Mouse (Mus musculus): ENCODE measurements around the gene Mcpt4. TPM values are rescaled to one million over a fixed set of nuclear protein-coding genes. Genes with fewer than 3 reads are reported as not detected.
"Not testable (repeated sequence)": the region's sequence is repeated elsewhere in the genome, so short reads cannot be mapped to it uniquely, and the experiment has no call there.

Mcpt4 gene
- total RNA-seq (2021), result 1 to 10 TPM; 1.2 to 1.9 TPM

DNA sequence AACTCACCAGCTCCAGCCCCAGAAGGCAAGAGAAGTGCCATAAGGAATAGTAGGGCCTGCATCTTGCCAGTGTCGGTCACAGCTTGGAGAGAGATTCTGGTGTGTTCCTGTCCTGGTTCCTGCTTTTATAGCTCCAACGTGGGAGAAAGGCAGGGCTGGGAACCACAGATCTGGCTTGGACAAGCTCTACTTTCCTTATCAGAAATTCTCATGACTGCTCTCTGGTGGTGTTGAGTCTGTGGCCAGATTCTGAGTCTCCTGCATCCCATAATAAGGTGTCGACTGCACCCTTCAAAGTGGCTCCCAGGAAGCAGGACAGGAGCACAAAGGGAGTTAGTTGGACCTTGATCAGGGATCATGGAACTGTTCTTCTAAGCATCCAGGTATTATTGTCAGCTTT lies at the start of gene Mcpt4:
Gene Mcpt4, minus strand, starts transcription at position 101 of the 400 bp plus-strand sequence.
- DNase-seq; intact Hi-C loops (cut with DNase I): not testable (repeated sequence)

DNA sequence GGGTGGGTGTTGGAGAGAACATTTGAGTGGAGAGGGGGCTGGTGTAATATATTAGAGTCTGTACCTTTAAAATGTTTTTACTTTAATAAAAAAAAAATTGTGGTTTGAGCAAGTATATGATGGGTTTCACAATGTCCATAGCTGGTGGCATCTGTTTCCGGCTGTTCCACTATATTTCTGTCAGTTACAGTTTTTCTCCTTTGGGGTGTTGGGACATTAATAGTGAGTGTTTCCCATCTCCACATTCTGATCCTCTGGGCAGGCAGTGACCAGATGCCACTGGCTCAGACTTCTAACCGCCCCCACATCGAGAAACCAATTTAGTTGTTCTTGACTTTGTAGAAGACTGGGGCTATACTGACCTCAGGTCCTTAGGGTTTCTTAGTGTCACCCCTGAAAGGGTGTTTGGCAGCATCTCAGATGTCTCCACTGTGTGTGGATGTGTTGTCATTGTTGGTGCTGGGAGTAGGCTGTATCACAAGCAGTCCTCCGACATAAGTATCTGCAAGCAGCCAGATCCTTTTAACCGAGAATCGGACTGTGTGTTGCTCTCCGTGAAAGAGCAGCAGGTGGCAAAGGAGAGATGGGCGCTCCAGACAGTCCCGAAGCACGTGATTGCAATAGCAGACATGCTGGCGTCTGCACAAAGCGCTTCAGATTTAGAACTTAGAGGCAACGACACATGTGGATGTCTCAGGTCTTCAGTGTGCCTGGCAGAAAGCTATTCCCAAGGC lies 43.5 kb upstream of the Mcpt4 start:
- no peak for DNase-seq
- intact Hi-C loops (cut with DNase I), result no loop called here

DNA sequence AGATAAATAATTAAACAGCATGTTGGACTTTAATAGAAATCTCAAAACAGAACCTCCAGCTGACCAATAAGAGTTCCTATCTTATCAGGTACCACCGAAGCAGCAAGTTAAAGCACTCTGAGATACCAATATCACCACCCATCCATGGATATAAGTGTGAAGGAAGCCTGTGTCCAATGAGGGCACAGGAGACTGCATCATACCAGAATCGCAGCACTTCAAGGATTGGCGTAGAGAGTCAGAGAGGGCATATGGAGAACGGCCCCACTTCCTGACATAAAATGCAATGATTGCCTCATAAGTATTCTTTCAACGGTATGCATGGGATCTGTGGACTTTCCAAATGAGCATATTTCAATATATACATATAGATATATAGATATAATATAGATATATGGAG lies 42.9 kb upstream of the Mcpt4 start:
- intact Hi-C loops (cut with DNase I), result no loop called here

DNA sequence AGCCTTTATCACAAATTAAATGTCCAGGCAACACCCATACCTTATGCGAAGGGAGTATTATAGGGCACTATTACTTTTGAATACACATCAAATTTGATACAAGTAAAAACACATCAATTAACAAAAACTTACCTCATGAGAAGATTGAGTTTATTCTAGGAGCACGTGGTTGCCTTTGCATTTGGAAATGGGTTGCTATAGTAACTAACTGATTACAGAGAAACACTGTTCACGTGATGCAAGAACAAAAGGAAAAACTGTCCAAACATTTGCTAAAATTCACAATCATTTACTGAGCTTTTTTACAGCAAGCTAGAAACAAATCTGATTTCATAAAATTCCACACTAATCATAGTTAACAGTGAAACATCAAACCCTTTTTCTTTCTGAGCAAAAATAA lies 41.3 kb upstream of the Mcpt4 start:
- no peak for DNase-seq
- intact Hi-C loops (cut with DNase I), result no loop called here

More for the DNA sequence above, 42.9 kb upstream of the Mcpt4 start:
- DNase-seq, result no peak

DNA sequence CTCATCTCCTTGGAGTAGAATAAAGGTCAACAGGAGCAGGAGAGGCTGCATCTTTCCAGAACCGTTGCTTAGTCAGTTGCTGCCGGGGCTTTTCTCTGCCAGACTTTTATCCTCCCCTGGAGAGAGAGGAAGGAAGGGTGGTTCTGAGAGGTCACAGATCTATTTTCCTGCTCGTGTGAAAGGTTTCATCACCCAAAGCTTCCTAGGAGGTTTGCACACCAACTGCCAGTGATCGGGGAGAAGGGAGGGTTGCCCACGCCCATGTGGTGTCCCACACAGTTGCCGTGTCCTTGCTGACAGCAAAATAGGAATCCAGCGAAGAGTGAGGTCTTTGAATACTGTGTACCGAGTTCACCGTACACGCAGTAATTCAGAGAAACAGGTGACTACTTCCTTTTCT lies 40.3 kb upstream of the Mcpt4 start, which contains the start of gene Ctsg:
Gene Ctsg, minus strand, starts transcription at position 189 of the 400 bp plus-strand sequence.
- intact Hi-C loops (cut with DNase I), result no loop called here
- DNase-seq, result no peak

DNA sequence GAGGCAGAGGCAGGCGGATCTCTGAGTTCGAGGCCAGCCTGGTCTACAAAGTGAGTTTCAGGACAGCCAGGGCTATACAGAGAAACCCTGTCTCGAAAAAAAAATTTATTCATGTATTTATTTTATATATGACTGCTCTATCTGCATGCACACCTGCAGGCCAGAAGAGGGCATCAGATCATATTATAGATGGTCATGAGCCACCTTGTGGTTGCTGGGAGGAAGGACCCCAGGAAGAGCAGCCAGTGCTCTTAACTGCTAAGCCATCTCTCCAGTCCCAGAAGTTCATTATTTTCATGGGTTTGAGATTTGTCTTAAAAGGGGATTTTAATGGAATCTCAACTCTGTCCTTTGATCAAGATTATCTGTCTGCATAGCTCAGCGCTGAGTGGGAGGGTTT lies 36.8 kb upstream of the Mcpt4 start:
- no peak for DNase-seq
- intact Hi-C loops (cut with DNase I), result no loop called here

GRCm38 (mm10) chr14:56097597-56097996 lies 35.5 kb upstream of the Mcpt4 start:
- intact Hi-C loops (cut with DNase I), result no loop called here
- DNase-seq, result no peak

DNA sequence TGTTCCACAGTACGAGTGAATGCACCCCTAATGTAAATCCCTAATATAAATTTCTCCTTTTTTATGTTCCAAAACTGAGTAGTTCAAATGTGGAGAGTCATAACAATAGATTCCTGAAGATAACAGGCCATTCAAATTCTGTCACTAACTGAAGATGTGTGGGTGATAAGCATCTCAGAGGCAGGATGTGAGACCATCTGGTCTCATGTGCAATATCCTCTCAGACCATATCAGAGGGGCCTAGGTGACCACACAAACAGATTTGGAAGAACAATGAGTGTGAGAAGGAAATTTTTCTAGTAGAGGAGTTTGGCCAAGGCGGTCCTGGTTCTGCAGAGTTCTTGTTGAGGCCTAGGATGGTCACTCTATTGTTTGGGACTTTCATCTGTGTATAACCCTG lies 31.2 kb upstream of the Mcpt4 start:
- DNase-seq, result no peak
- intact Hi-C loops (cut with DNase I), result no loop called here

GRCm38 (mm10) chr14:56086711-56087110 lies 24.6 kb upstream of the Mcpt4 start:
- intact Hi-C loops (cut with DNase I), result no loop called here
- DNase-seq, result no peak

GRCm38 (mm10) chr14:56085167-56085566 lies 23.1 kb upstream of the Mcpt4 start, which contains the start of gene Mcpt8:
Gene Mcpt8, minus strand, starts transcription at chr14:56085273.
- intact Hi-C loops (cut with DNase I), result no loop called here

DNA sequence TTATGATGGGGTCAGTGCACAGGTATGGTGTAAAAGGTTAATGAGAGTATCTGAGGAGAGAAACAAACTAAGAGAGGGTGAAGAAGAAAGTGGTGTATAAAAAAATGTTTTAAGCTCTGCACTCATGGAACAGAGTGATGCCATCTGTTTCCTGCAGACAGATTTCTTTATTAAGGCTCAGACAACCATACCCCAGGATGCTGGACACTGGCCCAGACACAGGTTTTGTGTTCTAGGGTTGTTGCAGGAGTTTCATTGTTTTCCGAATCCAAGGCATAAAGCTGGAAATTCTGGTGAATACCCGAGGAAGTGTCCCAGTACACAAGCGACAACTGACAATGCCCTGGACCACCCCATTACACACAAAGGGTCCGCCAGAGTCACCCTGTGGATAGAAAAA lies 19.9 kb upstream of the Mcpt4 start:
- no peak for DNase-seq
- intact Hi-C loops (cut with DNase I), result no loop called here

More at GRCm38 (mm10) chr14:56085167-56085566, 23.1 kb upstream of the Mcpt4 start, which contains the start of gene Mcpt8:
- DNase-seq, result no peak

GRCm38 (mm10) chr14:56057722-56058121 lies 4.4 kb downstream of the Mcpt4 start:
- intact Hi-C loops (cut with DNase I), result no loop called here
- DNase-seq, result no peak

GRCm38 (mm10) chr14:56055408-56055807 lies 6.7 kb downstream of the Mcpt4 start:
- DNase-seq, result no peak
- intact Hi-C loops (cut with DNase I), result no loop called here

DNA sequence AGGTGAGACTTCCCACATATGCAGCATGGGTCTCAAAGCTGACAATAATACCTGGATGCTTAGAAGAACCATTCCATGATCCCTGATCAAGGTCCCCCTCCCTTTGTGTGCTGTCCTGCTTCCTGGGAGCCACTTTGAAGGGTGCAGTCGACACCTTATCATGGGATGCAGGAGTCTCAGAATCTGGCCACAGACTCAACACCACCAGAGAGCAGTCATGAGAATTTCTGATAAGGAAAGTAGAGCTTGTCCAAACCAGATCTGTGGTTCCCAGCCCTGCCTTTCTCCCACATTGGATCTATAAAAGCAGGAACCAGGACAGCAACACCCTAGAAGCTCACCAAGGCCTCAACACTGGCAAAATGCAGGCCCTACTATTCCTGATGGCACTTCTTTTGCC lies 20.3 kb downstream of the Mcpt4 start, which contains the start of gene Mcpt2:
Gene Mcpt2, plus strand, starts transcription at position 250 of the 400 bp plus-strand sequence.
- DNase-seq; intact Hi-C loops (cut with DNase I): not testable (repeated sequence)

DNA sequence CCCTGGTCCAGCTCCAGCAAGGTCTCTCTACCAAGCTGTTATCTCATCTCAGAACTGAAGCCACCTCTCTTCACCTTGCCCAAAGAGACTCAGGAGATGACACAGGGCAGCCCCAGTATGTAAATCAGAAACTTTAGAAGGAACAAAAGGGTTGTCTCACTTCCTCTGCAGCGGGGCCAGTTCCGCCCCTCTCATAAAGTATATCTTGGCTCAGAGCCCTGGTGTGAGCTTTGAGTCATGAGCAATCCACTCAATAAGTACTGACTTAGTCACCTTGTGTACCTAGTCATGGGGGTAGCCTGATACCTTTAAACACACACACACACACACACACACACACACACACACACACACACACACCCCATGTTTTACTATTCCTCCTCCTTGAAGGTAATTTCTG lies 27.7 kb downstream of the Mcpt4 start:
- DNase-seq, result no peak
- intact Hi-C loops (cut with DNase I), result no loop called here

GRCm38 (mm10) chr14:56030395-56030794 lies 31.7 kb downstream of the Mcpt4 start, which contains the start of gene Mcpt9:
Gene Mcpt9, minus strand, starts transcription at chr14:56030495.
- DNase-seq; intact Hi-C loops (cut with DNase I): not testable (repeated sequence)

- intact Hi-C loops (cut with DNase I); DNase-seq: not testable (repeated sequence)
Measured at GRCm38 (mm10) chr14:56021305-56021704, 40.8 kb downstream of the Mcpt4 start.

DNA sequence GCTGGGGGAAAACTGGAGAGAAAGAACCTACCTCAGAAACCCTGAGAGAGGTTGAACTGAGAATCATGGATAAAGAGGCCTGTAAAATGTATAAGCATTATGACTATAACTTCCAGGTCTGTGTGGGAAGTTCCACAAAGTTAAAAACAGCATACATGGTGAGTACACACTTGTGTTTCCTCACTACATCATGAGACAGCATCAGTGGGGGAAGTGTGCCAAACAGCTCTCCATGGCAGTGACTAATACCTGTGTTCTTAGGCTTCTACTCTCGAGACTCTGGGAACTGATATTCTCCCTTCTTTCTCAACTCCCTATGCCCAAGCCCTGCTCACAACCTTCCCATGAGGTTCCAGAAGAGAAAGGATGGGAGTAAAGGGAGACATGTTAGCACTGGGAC lies 42.7 kb downstream of the Mcpt4 start:
- no peak for DNase-seq
- intact Hi-C loops (cut with DNase I), result no loop called here

DNA sequence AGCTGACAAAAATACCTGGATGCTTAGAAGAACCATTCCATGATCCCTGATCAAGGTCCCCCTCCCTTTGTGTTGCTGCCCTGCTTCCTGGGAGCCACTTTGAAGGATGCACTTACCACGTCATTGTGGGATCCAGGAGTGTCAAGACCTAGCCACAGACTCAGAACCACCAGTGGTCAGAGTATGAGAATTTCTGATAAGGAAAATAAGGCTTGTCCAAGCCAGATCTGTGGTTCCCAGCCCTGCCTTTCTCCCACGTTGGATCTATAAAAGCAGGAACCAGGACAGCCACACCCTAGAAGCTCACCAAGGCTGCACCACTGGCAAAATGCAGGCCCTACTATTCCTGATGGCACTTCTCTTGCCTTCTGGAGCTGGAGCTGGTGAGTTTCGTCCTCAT lies 44.4 kb downstream of the Mcpt4 start, which contains the start of gene Mcpt1:
Gene Mcpt1, plus strand, starts transcription at position 301 of the 400 bp plus-strand sequence.
- DNase-seq; intact Hi-C loops (cut with DNase I): not testable (repeated sequence)

DNA sequence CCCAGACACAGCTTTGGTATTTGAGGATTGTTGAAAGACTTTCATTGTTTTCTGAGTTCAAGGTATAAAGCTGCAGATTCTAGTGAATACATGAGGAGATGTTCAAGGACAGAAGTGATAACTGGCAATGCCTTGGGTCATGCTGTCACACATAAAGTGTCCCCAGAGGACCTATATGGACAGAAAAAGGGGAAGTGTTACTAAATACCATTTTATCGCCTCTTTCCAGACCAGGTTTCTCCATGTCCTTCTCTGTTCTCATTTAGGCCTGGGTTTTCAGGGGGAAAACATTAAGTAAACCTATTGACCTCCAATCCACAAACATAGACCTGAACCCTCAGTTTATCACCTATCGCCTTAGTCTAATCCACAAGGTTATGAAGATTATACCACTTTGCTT lies 48.2 kb downstream of the Mcpt4 start:
- intact Hi-C loops (cut with DNase I), result no loop called here
- DNase-seq, result no peak

- intact Hi-C loops (cut with DNase I), result no loop called here
- DNase-seq, result no peak
Measured at GRCm38 (mm10) chr14:56013147-56013546, 49.0 kb downstream of the Mcpt4 start.
